Mouse (Mus musculus): ENCODE data around the gene Adarb1. TPM values are rescaled to one million over a fixed set of nuclear protein-coding genes. Genes with fewer than 3 reads are reported as not detected.
A peak's percentile ranks its signal among the peaks of the same experiment; 100 is the strongest.

The Adarb1 gene
- polyA plus RNA-seq (2012; rRNA removed): 10.1 and 11.5 TPM in 2 replicates

DNA sequence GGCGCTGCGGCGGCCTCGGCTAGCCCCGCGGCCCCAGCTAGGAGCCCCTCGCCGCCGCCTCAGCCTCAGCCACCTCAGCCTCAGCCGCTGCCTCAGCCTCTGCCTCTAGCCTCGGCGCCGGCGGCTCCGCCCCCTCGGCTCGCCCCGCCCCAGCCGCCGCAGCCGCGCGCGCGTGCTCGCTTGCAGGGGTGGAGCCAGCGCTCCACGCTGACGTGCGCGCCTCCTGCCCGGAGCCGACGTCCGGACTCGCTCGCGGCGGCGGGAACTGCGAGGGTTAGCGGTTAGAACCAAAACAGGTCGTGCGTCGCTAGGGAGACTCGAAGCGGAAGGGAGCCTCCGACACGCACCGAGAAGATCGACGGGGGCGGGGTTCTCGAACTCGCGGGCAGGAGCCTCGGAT is at the start of gene Adarb1:
Adarb1 (minus strand) TSS at position 133 of the 400 bp plus-strand sequence.
- DNase-seq (ENCODE audit: low spot score): peak; percentile 87

- DNase-seq (ENCODE audit: low spot score): no peak
These were observed 49.3 kb upstream of the Adarb1 start for GRCm38 (mm10) chr10:77467407-77467806.

- no peak for DNase-seq (ENCODE audit: low spot score)
These were observed 47.8 kb upstream of the Adarb1 start for GRCm38 (mm10) chr10:77465902-77466301.

GRCm38 (mm10) chr10:77464181-77464936 is 46.3 kb upstream of the Adarb1 start:
- peak; percentile 41 for DNase-seq (ENCODE audit: low spot score)

DNA sequence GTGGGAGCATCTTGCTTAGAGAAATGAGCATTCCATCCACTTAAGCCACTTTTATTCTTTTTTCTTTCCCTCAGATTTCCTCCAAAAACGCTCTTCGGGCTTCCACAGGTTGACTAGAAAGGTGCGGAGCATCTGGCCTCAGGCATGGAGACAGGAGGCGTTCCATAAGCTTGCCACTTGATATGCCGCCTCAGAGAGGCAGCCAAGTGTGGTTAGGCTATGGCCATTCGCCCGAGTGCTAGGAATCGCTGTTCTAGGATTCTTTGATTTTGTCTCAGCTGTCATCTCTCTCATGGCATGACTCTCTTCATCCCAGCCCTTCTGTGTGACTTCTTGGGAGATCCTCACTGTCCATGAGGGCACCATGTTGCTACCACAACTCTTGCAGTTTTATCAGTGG is 43.1 kb upstream of the Adarb1 start:
- no peak for DNase-seq (ENCODE audit: low spot score)

GRCm38 (mm10) chr10:77457701-77458100 is 39.6 kb upstream of the Adarb1 start:
- no peak for DNase-seq (ENCODE audit: low spot score)

- no peak for DNase-seq (ENCODE audit: low spot score)
These were observed 38.4 kb upstream of the Adarb1 start for GRCm38 (mm10) chr10:77456507-77456906.

DNA sequence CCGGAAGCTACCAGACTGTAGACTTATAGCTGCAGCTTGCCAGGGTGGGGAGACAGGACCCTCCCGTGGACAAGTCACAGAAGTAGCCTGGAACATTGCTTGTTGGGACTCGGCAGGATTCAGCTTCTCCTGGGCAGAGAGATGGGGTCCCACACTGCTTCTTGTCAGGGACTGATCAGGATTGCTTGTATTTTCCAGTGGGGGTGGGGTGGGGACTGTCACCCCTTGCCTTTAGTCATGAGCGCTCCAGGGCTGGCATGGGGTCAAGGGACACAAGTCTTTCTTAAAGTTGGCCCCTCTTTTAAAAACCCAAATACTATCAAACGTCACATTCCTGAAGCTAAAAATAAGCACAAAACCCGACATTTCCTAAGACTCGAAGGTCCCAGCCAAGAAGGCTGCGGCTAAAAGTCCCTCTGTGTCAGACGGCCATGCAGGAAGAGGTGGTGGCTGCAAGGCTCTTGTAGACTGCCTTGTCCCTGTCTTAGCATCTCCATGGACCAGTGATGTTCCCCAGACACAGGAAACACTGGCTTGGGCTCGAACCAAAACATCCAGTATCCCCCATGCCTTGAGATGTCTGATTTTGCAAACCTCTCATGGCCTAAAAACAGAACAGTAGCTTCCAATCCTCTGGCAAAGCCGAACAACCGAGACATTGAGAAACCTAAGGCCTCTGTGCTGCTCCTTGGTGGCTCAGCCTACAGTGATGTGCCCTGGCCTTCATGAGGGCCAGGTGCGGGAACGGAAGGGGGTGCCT is 37.4 kb upstream of the Adarb1 start:
- no peak for DNase-seq (ENCODE audit: low spot score)

DNA sequence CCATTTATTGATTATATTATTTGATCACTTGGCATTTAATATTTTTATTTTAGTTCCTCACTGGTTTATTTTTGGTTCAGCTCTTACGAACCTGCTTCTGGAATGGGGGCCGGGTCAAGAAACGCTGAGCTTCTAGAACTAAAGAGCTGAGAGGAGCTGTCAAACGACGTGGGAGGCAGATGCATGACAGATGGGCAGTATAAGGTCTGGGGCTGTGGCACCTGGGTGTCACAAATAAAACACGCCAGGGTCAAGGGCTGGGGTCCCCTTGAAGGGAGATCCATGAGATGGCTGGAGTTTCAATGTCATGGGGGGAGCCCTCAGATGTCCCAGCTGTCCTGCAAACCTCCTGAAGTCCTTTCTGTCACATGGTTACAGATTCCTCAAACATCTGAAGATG is 36.7 kb upstream of the Adarb1 start:
- DNase-seq (ENCODE audit: low spot score): no peak

- DNase-seq (ENCODE audit: low spot score): no peak
These were observed 33.8 kb upstream of the Adarb1 start for GRCm38 (mm10) chr10:77451822-77452221.

DNA sequence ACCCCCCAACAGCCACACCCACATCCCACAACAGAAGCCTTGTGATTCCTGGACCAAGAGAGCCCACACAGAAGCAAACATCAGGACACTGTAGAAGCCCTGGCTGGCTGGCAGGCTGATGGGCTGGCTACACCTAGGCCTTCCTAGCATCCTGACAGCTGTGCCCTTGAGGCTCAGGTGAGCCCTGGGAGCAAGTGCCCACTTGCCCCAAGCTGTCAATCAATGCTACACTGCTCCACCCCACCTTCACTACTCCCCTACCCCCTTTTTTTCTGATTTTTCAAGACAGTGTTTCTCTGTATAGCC is 32.0 kb upstream of the Adarb1 start:
- DNase-seq (ENCODE audit: low spot score): no peak

GRCm38 (mm10) chr10:77449315-77450158 is 31.5 kb upstream of the Adarb1 start:
- no peak for DNase-seq (ENCODE audit: low spot score)

- no peak for DNase-seq (ENCODE audit: low spot score)
These were observed 30.7 kb upstream of the Adarb1 start for GRCm38 (mm10) chr10:77448698-77449247.

DNA sequence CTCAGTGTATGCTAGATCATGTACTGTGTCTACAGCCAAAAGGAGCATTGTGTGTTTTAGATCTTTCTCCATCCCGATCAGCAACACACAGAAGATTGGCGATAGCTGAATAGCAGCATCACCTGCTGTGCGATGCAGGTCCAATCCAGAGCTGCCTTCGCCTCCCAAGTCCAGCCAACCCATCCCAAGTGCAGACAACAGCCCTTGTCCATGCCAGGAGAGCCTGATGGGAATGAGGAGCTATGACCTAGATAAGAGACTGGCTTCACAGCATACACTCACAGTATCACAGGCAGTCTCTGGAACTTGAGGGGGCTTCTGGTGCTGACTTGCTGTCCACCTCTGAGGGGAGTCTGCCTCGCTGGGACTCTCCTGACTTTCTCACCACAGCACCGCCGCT is 30.1 kb upstream of the Adarb1 start:
- DNase-seq (ENCODE audit: low spot score): no peak

GRCm38 (mm10) chr10:77447755-77448154 is 29.7 kb upstream of the Adarb1 start:
- no peak for DNase-seq (ENCODE audit: low spot score)

GRCm38 (mm10) chr10:77442250-77442649 is 24.2 kb upstream of the Adarb1 start:
- DNase-seq (ENCODE audit: low spot score): no peak

DNA sequence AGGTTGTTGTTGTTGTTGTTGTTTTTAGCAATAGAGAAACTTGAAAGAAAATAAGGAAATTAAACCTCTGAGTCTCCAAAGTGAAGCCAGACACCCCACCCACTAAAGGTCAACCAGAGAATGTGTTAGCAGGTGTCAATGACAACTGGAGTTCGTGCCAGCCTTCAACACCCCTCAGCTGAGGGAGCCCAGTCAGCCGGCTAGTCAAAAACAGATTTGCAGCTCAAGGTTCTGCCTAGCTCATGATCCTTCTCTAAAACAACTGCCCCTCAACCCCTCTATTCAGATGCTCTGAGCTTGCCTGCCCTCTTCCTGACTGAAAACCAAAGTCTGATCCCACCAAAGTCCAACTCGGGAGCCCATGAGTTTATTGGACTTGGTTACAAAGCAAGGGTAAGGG is 23.7 kb upstream of the Adarb1 start:
- no peak for DNase-seq (ENCODE audit: low spot score)

DNA sequence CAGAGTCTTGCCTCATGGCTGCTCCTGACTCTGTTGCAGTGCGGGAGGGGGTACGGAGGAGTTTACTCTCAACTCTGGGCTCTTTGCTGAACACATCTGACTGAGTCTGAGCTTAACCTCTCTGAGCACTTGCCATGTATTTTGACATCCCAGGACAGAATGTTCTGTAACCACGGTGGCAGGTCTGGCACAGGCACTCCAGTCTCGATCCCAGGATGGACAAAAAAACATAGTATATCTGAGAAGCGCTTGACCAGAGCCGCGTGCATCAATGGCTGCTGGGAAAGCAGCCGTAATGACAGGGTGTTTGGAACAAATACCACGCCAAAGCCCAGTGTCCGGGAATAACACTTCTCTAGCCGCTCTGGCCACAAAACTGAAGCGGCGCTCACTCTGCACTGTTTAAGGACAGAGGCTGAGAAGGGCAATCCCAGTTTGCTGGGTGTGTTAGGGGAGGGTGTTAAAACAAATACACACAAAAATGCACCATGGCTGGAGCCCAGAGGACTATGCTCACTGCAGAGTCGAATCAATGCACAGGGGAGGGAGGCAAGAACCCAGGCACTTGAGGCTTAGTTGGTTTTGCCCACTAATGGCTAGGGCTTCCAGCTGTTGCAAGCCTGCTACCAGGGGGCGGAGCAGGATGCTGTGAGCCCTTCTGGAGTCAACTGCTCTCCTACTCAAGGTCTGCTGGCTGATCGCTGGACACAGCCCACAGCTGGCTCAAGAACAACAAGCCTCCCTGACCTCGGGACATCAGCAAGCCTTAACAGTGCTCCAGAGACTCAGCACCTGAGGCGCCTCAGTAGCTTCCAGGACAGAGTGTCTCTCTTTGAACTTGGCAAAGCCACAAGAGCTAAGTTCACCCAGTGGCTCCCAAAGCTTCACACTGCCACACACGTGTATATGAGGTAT is 23.0 kb upstream of the Adarb1 start:
- DNase-seq (ENCODE audit: low spot score): no peak

DNA sequence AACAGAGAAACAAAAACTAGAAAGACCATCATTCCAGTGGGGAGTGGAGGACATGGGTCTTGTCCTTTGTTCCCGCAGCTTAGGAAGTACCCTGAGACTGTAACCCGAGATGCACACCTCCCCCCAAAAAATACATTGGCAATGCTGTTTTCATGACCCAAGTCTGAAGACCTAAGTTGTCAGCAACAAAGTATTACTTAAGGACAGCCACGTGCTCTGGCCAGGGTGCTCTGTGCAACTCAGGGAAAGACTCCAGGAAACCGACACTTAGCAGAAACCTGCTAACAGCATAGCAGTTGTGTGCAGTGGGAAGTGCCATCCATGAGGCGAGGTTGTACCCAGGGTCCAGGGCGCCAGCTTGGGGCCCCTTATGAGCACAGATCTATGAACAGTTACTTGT is 22.2 kb upstream of the Adarb1 start:
- no peak for DNase-seq (ENCODE audit: low spot score)

DNA sequence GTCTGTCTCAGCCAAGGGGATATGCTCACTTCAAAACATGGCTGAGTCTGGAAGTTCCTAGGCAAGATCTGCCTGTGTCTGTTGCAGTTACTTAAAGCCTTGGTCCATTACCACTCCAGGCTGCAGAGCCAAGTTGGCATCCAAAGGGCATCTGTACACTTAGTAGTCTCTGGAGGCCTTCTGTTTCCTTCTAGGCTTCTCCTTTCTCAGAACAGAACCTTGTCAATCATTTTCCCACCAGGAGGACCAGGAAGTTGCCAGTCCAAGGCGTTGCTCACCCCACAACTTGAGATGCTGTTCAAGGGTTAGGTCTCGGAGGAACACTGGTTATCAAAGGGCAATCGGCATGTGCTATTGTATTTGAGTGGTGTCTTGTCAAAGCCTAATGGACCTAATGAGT is 21.0 kb upstream of the Adarb1 start:
- DNase-seq (ENCODE audit: low spot score): no peak

DNA sequence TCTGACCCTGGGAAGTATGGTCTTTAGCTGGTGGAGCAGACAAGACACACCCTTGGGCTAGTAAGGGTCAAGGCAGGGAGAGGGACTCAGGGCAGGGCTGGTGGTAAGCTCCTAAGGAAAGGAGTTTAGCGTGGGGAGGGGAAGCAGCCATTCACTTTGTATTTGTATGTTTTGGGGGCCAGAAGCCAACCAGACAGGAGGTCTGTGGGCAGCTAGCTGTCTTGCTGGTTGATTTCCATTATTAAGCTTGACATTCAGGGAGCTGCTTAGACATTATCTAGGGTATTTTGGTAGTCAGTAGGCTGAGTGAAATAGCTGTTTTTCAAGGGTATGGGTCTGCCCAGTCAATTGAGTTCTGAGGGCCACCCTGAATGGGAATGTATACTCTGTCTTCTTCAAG is 20.0 kb upstream of the Adarb1 start:
- no peak for DNase-seq (ENCODE audit: low spot score)
